Mouse (Mus musculus): Measurements from ENCODE around the gene Anpep.

Anpep gene

DNA sequence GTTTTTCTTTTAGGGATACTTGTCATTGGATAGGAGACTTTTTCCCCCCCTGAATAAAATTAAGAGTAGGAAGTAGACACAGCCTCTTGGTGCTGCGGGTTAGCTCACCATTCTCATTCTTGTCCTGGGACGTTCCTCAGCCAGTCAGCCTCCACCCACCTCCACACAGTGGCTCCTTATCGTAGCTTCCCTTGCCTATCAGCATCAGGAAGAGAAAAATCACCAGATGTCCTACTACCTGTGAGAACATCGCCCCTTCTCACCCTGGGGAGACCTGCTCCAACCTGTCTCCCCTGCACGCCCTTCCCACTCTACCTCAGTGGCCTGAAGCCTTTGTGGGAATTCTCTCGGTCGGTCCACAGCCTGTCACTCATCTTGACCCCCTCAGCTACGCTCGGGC is at the start of gene Anpep:
Gene Anpep, minus strand, starts transcription at position 249 of the 400 bp plus-strand sequence.
- DNase-seq (ENCODE audit: low read depth, low spot score) = no peak

DNA sequence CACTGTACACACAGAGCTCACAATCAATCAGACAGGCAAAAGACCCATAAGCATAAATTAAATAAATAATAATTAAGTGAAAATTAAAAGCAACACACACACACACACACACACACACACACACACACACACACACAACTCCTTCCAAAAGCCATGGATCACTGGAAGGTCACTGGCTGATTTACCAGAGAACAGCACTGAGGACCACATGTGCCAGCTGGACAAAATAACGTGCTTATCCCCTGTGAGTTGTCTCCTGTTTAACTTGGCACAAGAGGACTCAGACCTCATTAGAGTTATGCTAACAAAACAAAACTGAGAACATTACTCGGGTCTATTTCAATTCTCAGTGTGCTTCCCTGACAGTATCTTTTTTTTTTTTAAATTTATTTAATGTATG is 46.5 kb upstream of the Anpep start:
- no peak for DNase-seq (ENCODE audit: low read depth, low spot score)

DNA sequence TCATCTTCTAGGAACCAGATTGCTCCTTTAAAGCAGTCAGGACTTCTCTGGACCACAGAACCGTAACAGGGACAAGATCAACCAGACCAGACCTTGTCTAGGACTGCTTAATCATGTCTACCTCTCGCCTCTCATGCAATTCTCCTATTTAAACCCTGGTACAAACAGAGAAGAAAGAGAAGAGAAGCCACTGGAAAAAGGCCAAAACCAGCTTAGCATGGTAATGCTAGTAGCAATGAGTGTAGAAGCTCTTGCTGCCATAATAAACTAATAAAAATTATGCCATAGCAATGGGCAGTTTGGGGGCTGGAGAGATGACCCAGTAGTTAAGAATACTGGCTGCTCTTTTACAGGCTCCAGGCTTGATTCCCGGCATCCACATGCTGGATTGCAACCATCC is 46.1 kb upstream of the Anpep start:
- no peak for DNase-seq (ENCODE audit: low read depth, low spot score)

DNA sequence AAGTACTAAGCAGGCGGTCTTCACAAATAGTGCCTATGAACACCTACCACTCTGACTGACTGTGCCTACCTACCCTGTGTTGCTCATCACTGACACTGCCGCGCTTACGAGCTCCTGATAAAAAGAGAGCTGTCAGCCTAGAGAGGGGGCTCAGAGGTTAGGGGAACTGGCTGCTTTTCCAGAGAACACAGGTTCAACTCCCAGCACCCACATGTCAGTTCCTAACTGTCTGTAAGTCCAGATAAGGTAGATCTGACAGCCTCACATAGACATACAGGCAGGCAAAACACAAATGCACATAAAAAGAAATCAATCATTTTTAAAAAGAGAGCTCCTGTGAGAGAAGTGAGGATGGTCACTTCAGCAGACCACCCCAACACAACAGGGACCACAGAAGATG is 44.3 kb upstream of the Anpep start:
- no peak for DNase-seq (ENCODE audit: low read depth, low spot score)

DNA sequence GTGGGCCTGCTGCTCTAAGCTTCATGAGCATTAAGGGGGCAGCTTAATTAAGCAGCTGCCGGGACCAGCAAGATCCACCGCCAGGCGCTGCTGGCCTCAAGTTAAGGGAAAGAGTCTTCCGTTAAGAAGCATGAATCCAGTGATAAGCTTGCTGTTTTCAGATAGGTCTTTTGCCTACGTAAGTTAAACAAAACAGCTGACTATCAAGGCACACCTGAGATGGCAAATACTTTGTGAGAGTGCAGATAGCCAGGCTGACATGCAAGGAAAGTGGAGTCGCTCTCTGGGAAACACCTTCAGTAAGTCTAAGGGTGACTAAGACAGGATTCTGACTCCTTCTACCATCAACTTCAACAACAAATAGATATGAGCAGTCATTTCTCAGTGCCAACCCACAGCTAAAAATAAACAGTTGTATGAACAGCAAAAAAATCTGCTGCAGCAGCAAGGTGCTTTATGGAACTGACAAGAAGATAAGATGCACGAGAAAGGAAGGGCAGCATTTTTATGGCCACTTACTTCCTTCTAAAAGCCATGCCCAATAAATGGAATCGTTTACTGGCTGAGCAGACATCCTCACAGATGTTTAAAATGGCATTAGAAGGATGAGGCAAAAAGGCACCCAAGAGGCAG is 42.4 kb upstream of the Anpep start:
- DNase-seq (ENCODE audit: low read depth, low spot score) = no peak

DNA sequence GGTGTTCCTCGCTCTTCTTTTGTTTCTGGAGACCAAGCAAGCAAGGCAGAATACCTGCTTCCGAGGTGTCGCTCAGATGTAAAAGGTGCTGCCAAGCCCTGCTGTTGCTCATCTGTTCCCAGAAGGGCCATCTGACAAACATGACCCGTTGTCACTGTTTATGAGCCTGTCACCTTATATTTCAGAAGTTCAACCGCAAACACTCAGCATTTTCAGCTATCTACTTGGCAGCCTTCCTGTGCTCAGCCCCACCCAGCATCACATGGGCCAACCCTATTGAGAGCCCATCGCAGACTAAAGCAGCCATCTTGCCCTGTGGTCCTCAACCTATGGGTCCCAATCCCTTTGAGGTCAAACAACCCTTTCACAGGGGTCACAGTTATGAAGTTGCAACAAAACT is 39.9 kb upstream of the Anpep start:
- no peak for DNase-seq (ENCODE audit: low read depth, low spot score)

DNA sequence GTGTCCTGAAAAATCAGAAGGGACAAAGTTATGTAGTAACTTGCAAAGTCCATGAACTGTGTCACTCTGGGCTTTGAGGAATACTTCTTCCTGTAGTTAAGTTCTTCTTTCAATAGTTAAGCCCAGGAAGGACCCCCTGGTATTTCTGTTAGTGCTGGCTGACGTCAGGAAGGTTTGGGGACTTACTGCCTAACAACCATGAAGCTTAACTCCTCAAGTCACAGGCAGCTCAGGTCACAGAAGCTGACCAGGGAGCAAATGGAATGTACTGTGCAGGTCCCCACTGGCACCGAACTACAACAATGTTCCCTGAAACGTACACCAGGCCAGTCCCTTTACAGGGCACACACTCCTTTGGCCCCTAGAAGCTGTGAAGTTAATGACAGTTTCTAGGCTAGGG is 34.4 kb upstream of the Anpep start:
- DNase-seq (ENCODE audit: low read depth, low spot score) = no peak

DNA sequence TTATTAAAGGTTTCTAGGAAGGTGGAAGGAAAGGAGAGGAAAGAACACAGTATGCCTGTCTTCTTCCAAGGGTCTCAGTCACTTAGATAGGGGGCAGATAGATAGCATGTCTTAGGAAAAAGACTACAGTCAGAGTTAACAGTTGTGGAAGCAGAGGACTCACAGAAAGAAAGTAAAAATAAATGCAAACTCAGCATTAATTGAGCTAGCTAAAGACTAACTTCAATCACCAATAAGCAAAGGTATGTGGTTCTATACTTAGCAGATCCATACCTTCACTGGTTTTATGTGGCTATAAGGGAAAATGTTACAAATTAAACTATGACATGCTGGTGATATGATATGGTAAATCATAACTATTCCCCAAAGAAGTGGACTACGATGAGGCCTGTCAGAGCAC is 33.9 kb upstream of the Anpep start:
- no peak for DNase-seq (ENCODE audit: low read depth, low spot score)

DNA sequence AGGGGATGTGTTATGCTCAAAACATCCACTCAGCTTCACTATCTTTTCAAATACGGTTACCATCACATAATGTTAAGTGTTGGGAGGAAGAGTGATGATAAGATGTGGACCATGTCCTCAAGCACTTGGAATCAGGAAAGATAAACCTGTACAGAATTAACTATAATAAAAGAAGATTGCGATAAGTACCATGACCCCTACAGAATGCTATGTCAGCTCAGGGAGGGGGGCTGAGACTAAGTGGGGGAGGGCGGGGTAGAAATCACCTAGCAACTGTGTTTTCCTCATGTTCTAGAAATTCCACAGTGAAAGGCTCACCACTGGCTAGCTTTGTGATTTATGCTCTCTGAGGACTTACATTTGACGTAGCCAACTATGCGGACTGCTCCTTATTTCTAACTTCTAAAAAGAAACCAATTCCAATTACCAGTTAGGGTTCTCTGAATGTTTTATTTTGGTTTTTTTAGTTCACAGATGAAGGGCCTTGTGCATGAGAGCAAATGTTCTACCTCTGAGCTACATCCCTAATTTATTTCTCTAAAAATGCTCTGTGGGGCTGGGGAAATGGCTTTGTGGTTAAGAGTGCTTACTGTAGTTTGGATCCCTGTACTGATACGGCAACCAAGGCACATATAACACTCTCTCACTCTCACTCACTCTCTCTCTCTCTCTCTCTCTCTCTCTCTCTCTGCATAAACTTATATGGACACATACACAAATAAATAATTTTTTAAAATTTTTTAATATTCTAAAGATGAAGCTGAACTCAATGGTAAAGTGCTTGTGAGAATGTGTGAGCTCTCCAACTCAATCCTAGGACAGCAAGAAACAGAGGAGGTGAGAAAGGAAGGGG is 31.9 kb upstream of the Anpep start:
- DNase-seq (ENCODE audit: low read depth, low spot score) = peak; percentile 15

DNA sequence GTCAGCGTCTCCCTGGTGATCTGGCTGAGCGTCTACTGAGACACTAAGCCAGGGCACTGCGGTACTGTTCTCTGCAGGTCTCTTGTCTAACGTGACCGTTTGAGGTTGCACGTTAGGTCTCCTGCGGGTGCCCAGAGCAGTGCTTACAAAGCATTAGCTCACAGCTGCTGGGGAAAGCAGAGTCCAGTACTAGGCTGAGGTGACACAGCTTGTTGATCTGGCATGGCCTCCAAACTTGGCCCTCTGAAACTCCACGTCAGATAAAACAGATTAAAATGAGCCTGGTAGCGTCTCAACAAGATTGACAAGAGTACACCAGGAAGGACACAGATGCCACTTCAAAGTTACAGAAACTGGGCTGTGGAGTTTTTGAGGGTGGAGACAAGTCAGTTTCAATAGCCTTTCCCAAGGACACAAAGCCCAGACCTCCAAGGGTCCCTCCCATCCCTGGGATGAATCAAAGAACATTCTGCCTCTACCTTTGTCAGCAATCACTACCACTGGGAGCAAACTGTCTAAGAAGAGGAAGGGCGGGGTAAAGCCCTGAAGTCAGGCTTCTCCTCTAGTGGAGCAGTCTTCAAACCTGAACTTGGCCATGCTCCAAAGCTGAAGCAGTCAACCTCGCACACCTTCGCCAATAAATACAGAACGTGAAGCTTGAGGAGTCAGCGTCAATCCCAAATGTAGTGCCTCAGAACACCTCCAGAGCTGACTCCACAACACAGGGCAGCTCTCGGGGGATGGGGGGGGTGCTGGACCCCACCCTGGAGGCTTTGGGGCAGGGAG is 29.8 kb upstream of the Anpep start:
- DNase-seq (ENCODE audit: low read depth, low spot score) = no peak

DNA sequence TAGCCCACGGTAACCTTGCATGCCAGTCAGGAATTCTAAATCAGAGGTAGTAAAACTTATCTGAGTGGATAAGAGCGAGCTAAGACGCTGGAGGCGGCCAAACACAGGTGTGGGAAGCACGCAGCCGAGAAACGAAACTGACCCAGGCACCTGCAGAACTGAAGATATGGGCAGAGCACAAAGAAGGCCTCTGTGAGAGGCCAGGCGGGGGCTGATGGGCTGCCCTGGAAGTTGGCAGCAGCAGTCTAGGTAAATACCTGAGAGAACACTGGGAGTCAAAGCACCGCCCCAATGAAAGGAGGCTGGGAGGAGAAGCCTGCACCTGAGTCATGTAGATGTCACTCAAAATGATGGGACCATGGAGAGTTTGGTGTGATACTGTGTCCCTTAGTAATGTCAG is 27.7 kb upstream of the Anpep start:
- no peak for DNase-seq (ENCODE audit: low read depth, low spot score)

DNA sequence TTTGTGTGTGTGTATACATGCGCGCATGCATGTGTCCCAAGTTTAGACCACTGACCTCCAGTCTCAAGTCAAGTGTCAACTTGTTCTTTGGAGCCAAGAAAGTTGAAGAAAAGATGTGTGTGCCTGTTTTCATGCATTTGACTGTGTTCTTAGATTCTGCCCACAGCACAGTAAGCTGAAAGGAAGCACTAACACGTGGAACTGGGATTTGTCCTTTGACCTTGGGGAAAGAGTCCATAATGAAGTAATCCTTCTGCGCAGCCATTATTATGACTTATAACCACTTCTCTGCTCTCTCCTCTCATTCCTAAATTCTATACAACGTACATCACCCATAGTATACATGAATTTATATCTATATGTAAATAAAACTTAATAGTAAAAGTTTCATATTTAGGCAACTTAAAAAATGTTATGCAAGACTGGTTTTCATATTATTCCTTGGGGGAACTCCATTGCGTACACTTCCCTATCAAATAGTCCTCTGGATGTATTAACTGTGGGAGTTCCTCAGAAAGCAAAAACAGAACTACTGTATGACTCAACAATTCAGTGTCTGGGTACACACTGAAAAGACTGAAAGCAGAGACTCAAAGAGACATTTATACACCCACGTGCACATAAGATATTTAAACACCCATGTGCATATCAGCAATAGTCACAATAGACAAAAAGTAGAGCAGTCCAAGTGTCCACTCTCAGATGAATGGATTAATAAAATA is 22.9 kb upstream of the Anpep start:
- no peak for DNase-seq (ENCODE audit: low read depth, low spot score)

DNA sequence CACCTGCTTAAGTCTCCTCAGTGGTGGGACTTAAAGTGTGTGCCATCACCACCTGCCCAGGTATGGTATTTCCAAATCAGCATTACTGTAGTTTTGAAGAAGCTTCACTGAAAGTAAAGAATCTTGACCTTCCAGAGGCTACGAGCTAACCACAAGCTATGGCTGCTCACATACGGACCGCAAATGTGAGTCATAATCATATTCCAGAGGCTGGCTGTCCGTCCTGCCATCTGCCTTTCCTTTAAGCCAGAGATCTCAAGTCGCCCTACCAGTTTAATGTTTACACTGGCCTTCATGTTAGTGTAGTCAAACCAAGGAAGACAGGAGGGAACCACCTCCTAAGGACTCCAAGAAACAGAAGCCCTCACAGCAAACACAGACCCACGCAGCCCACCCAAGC is 21.0 kb upstream of the Anpep start:
- DNase-seq (ENCODE audit: low read depth, low spot score) = no peak

DNA sequence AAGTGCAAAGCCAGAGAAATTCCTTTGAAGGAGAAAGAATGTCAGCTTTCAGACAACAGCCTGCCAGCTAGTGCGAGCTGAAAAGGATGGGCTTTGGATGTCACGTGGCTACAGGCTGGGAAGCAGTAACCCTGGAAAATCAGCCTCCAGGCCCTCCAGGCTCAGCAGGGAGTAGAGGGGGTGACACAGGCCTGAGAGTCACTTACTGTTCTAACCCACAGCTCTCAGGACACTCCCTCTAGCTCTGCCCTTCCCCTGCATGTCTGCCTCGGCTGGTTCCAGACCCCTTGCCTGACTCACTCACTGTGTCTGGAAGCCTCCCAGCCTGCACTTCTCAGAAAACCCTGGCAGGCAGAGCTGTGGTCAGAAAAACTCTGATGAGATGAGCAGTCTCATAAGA is 20.1 kb upstream of the Anpep start:
- DNase-seq (ENCODE audit: low read depth, low spot score) = no peak

DNA sequence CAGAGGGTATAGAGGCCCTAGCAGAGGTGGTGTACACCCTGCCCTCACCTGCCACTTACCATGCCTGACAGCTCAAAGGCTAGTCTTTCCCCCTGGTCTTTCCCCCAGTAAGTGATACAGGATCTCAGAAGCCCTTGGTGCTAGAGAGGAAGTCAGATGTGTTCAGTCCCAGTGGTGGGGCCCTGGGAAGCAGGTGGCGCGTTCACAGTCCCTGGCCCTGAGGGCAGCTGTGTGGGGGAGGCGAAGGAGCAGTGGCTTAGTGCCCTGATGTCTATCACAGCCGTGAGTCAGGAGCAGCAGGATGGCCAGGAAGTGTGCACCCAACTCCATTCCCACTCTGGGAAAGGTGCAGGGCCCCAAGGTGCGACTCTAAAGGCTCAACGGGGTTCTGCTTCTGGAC is 19.2 kb upstream of the Anpep start:
- DNase-seq (ENCODE audit: low read depth, low spot score) = no peak

DNA sequence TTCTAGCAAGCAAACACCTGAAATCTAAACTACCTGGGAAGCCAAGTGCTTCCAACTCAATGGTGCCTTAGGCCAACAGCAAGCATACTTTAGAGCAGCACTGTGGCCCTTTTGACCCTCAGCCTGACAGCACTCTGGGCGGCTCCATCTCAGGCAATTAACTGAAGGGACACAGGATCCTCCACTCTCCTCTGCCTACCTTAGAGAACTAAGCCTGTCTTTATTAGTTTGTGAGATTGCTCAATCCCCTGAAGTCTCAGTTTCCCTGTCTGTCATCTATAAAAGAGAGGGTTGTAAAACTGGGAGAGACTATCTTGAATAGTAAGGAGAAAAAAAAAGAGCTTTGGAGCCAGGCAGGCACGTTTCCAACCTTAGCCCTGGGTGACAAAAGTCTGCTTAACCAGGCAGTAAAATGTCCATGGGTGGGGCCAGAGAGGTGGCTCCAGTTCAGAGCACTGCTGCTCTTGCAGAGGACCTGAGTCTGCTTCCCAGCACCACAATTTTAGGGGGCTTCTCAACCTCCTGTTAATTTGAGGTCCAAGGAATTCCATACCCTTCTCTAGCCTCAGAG is 17.7 kb upstream of the Anpep start:
- DNase-seq (ENCODE audit: low read depth, low spot score) = no peak

DNA sequence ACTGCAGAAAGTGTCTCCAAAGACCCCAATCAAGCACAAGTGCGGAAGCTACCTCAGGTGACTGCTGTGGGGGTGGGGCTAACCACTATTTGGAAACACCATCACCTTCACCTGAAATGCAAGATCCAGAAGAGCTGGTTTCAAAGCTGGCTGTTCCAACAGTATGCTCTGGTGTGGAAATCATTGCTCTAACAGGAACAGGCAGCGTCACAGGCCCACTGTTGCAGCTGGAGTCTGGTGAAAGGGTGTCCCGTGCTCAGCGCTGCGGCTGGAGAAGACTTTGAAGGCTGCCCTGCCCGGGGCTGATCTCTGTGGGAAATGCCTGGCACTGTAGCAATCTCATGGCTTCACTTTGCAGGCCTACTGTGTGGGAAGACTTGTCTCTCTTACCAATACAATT is 12.5 kb upstream of the Anpep start:
- no peak for DNase-seq (ENCODE audit: low read depth, low spot score)

DNA sequence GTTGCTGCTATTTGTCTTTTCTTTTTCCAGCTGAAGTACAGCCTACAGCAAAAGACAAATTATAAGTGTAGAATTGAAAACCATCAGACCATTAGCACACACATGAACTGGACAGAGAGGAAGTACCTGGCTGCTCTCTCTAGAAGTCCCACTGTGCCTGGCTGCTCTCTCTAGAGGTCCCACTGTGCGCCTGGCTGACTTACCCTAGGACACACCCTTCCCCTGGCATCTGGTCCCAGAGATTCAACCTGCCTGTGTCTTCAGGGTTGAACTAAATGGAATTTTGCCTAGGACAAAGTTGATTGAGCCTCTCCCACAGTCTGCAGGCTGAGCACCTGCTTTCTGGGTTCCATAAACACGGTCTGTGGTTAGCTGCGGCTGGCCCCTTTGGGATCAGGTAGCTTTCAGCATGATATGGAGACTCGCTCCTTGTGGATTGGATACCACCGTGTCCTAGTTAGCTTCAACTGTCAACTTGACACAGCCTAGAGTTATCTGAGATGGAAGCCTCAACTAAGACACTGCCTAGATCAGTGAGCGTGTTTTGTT is 11.0 kb upstream of the Anpep start:
- no peak for DNase-seq (ENCODE audit: low read depth, low spot score)

DNA sequence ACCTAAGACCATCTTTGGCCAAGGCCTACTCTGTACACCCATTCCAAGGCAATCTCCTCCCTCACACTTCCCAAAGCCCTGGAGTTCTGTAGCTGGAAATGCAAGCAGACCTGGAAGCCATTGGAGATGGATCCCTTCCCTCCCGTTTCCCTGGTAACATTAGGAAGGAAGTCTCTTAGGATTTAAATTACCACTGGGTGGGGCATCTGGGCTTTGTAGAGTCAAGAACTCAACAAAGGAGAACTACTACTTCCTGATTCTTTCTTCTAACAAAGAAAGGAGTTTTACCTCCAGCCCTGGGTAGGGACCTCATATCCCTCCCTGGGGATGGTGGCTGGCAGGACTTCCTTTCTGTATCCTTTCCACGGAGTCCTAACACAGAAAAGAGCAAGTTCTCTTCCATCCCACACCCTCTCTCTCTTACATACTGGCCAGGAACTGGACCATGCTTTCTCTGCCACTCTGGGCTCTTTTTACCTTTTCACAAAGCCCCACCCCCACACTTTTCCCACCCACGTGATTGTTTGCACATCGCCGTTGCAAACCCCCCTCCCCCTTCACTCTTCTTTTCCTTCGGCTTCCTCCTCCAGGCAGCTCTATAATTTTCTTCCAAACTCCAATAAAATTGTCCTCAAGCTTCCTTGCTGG is 8.3 kb upstream of the Anpep start:
- DNase-seq (ENCODE audit: low read depth, low spot score) = no peak

DNA sequence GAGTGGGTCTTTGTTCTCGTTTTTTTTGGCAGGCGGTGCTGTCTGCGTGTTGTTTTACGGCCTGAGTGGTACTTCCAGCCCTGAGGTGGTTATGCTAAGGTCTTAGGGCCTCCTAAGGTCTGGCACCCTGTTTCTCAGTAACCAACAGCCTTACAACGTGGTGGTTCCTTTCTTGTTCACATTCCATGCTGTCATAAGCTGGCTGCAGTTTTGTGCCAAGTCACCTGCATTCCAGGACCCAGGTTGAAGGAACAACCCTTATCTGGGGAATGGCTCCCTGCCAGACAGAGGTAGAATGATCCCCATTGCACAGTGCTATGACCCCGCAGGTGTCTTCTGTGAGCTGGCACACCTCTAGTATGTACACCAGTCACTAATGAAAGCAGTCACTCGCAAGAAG is 7.6 kb upstream of the Anpep start:
- no peak for DNase-seq (ENCODE audit: low read depth, low spot score)

DNA sequence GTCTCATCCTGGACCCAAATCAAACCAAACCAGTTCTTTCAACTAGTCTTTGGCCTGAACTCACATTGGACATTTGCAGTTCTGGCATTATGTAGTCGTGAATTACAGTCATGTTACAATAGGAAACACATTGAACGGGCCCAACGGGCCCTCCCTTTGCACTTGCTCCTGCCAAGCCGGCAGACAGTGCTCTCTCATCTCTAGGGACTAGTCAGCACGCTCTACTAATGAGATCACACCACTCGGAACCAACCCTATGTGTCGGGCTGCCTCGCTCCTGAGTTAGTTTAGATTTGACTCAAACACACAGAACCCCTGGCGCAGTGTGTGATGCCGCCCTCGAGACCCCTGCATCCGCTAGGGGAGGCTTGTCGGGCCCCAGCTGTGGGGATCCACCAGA is 7.0 kb upstream of the Anpep start:
- DNase-seq (ENCODE audit: low read depth, low spot score) = no peak
